Mouse (Mus musculus) heart, adult 2 months (tissue): Measurements from ENCODE around the gene Adgrv1.

Source experiments
- CTCF ChIP-seq: fragments of 200-600 bp; IDR thresholded peaks from 2 replicates; pipeline ENCODE4 v1.8.1; 2022; ENCODE audit warnings: antibody characterized with exemption, mild to moderate bottlenecking, moderate library complexity
- EP300 ChIP-seq: fragments of 200-500 bp; IDR thresholded peaks from 2 replicates; pipeline ENCODE4 v1.6.1; 2011; ENCODE audit warnings: low read depth, low read length, control low read depth; ENCODE audit not compliant: insufficient read depth

- TF ChIP-seq CTCF (no peak), EP300 (no peak)
These were observed 538.4 kb downstream of the Adgrv1 start for GRCm38 (mm10) chr13:81094513-81094912.
